Mouse (Mus musculus): ENCODE data around the gene Sec16a.

DNA sequence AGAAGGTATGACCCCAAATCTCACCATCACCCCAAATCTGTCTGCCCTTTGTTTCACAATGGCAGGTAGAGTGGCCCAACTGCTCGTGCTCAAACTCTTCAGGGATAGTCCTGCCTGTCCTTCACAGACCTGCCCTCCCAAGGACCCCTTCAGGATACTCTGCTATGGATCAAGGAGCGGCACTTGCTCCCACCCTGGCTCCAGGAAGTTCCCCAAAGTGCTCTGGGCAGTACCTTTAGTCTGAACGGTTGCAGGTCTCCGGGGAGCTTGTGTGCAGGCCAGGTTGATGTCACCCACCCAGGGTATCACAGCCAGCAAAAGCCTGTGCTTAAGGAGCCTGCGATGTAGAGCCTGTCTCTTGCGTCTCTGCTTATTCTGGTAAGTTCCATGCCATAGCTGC is 77.1 kb downstream of the Sec16a start:
- no peak for TF ChIP-seq CTCF (IDR thresholded peaks at IDR 0.05; ENCODE audit: low read depth)
- TF ChIP-seq EP300 (IDR thresholded peaks at IDR 0.05; ENCODE audit: low read depth), result no peak
